Mouse (Mus musculus) cerebellum, adult 9-10 months (tissue): ENCODE measurements around the gene Pikfyve.
"Not testable (repeated sequence)": the region's sequence is repeated elsewhere in the genome, so short reads cannot be mapped to it uniquely, and the experiment has no call there.

Source experiments
- DNase-seq: peaks from one replicate; pipeline ENCODE4 v3.0.0; 2022

Pikfyve gene

GRCm38 (mm10) chr1:65185524-65186205 is 818 bp upstream of the Pikfyve start:
- peak; percentile 55 for DNase-seq

- no peak for DNase-seq
These were observed 569 bp downstream of the Pikfyve start for GRCm38 (mm10) chr1:65187074-65187430.

GRCm38 (mm10) chr1:65190172-65190571 is 3.7 kb downstream of the Pikfyve start:
- DNase-seq: no peak

GRCm38 (mm10) chr1:65193226-65193625 is 6.7 kb downstream of the Pikfyve start:
- DNase-seq: no peak

- DNase-seq: no peak
These were observed 11.9 kb downstream of the Pikfyve start for GRCm38 (mm10) chr1:65198425-65198824.

- DNase-seq: no peak
These were observed 12.4 kb downstream of the Pikfyve start for GRCm38 (mm10) chr1:65198861-65199260.

GRCm38 (mm10) chr1:65204299-65204698 is 17.8 kb downstream of the Pikfyve start:
- no peak for DNase-seq

- peak; percentile 15 for DNase-seq
These were observed 26.7 kb downstream of the Pikfyve start for GRCm38 (mm10) chr1:65213214-65213613.

- no peak for DNase-seq
These were observed 31.1 kb downstream of the Pikfyve start for GRCm38 (mm10) chr1:65217567-65217966.

GRCm38 (mm10) chr1:65217972-65218371 is 31.5 kb downstream of the Pikfyve start:
- DNase-seq: no peak

- DNase-seq: no peak
These were observed 37.2 kb downstream of the Pikfyve start for GRCm38 (mm10) chr1:65223654-65224053.

- DNase-seq: no peak
These were observed 41.2 kb downstream of the Pikfyve start for GRCm38 (mm10) chr1:65227681-65228080.

GRCm38 (mm10) chr1:65229768-65230167 is 43.3 kb downstream of the Pikfyve start:
- not testable (repeated sequence) for DNase-seq

GRCm38 (mm10) chr1:65230566-65230965 is 44.1 kb downstream of the Pikfyve start:
- no peak for DNase-seq

- DNase-seq: no peak
These were observed 51.2 kb downstream of the Pikfyve start for GRCm38 (mm10) chr1:65237712-65238111.

- no peak for DNase-seq
These were observed 59.2 kb downstream of the Pikfyve start for GRCm38 (mm10) chr1:65245637-65246036.

- no peak for DNase-seq
These were observed 94.0 kb downstream of the Pikfyve start for GRCm38 (mm10) chr1:65280461-65280860.

- no peak for DNase-seq
These were observed 95.3 kb downstream of the Pikfyve start, which contains the start of gene Pth2r for GRCm38 (mm10) chr1:65281756-65282155. TSS of gene Pth2r (plus strand) at chr1:65282056.

- peak; percentile 79 for DNase-seq
These were observed 96.3 kb downstream of the Pikfyve start for GRCm38 (mm10) chr1:65282766-65283165.

- DNase-seq: no peak
These were observed 122.0 kb downstream of the Pikfyve start for GRCm38 (mm10) chr1:65308476-65308875.

- DNase-seq: no peak
These were observed 124.9 kb downstream of the Pikfyve start for GRCm38 (mm10) chr1:65311214-65311933.

- peak; percentile 79 for DNase-seq
These were observed 125.6 kb downstream of the Pikfyve start for GRCm38 (mm10) chr1:65312118-65312517.

GRCm38 (mm10) chr1:65312896-65313295 is 126.4 kb downstream of the Pikfyve start:
- peak; percentile 47 for DNase-seq
